Mouse (Mus musculus) intestine, embryonic 14.5 days (tissue): ENCODE data around the gene Olfr1347. TPM values are rescaled to one million over a fixed set of nuclear protein-coding genes. Genes with fewer than 3 reads are reported as not detected.
"Not testable (repeated sequence)": the region's sequence is repeated elsewhere in the genome, so short reads cannot be mapped to it uniquely, and the experiment has no call there.

Experiments
- ATAC-seq: fragments of 200-750 bp; cut with Nextera tagmentation; replicated peaks from 2 replicates; pipeline ENCODE4 v1.8.0; 2017; ENCODE audit warnings: low read depth, moderate number of reproducible peaks, moderate TSS enrichment, moderate library complexity; ENCODE audit not compliant: low FRiP score, low TSS enrichment
- DNase-seq: peaks from one replicate; pipeline ENCODE4 v3.0.0-alpha.2; 2018; ENCODE audit warnings: low spot score
- H3K27ac ChIP-seq: fragments of 300-500 bp; sonication (generic); 2 replicates; pipeline ENCODE4 v1.5.1; 2014; ENCODE audit warnings: low read depth, mild to moderate bottlenecking, control low read depth
- H3K27me3 ChIP-seq: fragments of 300-500 bp; sonication (generic); replicated peaks from 2 replicates; pipeline ENCODE4 v1.6.1; 2014; ENCODE audit warnings: low read length, control low read depth; ENCODE audit not compliant: control insufficient read depth, insufficient read depth
- H3K36me3 ChIP-seq: fragments of 300-500 bp; sonication (generic); 2 replicates; pipeline ENCODE4 v1.6.1; 2014; ENCODE audit warnings: low read length, control low read depth; ENCODE audit not compliant: control insufficient read depth, insufficient read depth
- H3K4me1 ChIP-seq: fragments of 300-500 bp; sonication (generic); replicated peaks from 2 replicates; pipeline ENCODE4 v1.6.1; 2014; ENCODE audit warnings: low read length, control low read depth, mixed read lengths; ENCODE audit not compliant: control insufficient read depth, insufficient read depth
- H3K4me2 ChIP-seq: fragments of 300-500 bp; sonication (generic); 2 replicates; pipeline ENCODE4 v1.6.1; 2014; ENCODE audit warnings: low read length
- H3K4me3 ChIP-seq: fragments of 300-500 bp; sonication (generic); 2 replicates; pipeline ENCODE4 v1.5.1; 2014; ENCODE audit warnings: low read depth, low read length, control low read depth, mixed read lengths
- H3K9ac ChIP-seq: fragments of 300-500 bp; sonication (generic); 2 replicates; pipeline ENCODE4 v1.6.1; 2014; ENCODE audit warnings: mild to moderate bottlenecking, low read length
- H3K9me3 ChIP-seq: fragments of 300-500 bp; sonication (generic); 2 replicates; pipeline ENCODE4 v1.6.1; 2016; ENCODE audit warnings: low read length, control low read depth; ENCODE audit not compliant: control insufficient read depth
- WGBS: fragments of 180-500 bp; shearing (Covaris S2); extraction: QIAGEN DNeasy Blood & Tissue Kit; methylation state at CpG from one replicate; pipeline ENCODE4 v1.1.7; 2014; 5-methylcytosine and 5-hydroxymethylcytosine counted together
- polyA plus RNA-seq: library from polyadenylated mRNA; unstranded; fragments of >200 nt; fragmentation: Nextera tagmentation; extraction: Ambion mirVana; gene quantifications from 2 replicates; pipeline ENCODE4 v1.2.1, GENCODE M21; 2014

The Olfr1347 gene
- polyA plus RNA-seq: not detected in 2 replicates

DNA sequence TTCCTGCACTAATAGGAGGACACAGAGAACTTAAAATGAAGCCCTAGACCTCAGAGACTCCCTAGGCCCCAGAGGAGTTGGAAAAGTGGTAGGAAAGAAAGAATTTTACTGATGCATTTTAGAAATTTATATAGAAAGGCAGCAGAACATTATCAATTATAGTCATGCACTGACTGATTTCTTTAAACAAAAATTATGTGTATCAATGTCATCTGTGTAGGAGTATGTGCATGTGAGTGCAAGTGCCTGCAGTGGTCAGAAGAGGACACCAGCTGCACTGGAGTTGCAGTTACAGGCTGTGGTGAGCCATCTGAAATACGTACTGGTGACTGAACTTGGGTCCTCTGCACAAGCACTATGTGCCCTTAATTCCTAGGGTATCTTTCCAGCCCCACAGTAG lies at the start of gene Olfr1347:
Olfr1347 (minus strand) TSS at position 101 of the 400 bp plus-strand sequence.
- H3K4me3 ChIP-seq: no peak within 1 kb of the TSS
- H3K27ac ChIP-seq: no peak within 1 kb of the TSS
- H3K4me1 ChIP-seq: no peaks in the 10 kb centered on the region
- no peaks in the 10 kb centered on the region for H3K27me3 ChIP-seq
- WGBS: 63% methylated on average over 1 of the region's 1 CpGs
- DNase-seq (no peak), ATAC-seq (no peak)
- no peaks in the 10 kb centered on the region for H3K36me3 ChIP-seq
- no peak within 1 kb of the TSS for H3K9ac ChIP-seq
- H3K9me3 ChIP-seq: no peaks in the 10 kb centered on the region
- H3K4me2 ChIP-seq: no peak within 1 kb of the TSS

DNA sequence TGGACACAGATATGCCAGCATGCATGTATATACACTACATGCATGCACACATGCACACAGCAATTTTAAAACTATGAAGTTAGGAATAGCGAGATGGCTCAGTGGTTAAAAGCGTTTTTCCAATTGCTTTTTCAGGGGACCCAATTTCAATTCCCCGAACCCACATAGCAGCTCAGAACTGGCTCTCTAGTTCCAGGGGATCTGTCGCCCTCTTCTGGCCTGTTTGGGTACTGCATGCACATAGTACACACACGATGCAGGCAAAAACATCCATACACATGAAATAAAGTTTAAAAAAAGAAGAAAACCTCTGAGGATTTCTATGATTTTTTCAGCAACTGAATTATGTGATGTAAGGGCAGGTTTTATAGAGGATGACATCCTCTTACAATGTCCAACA lies 26.6 kb upstream of the Olfr1347 start:
- WGBS: 69% methylated on average over 5 of the region's 5 CpGs
- DNase-seq: no peak
- Histone ChIP-seq H3K27ac (no peak overlapping the region), H3K27me3 (no peaks in the 10 kb centered on the region), H3K36me3 (no peaks in the 10 kb centered on the region), H3K9me3 (no peaks in the 10 kb centered on the region), H3K4me3 (no peak overlapping the region), H3K4me2 (no peak overlapping the region), H3K4me1 (no peaks in the 10 kb centered on the region), H3K9ac (no peak overlapping the region)
- no peak for ATAC-seq

DNA sequence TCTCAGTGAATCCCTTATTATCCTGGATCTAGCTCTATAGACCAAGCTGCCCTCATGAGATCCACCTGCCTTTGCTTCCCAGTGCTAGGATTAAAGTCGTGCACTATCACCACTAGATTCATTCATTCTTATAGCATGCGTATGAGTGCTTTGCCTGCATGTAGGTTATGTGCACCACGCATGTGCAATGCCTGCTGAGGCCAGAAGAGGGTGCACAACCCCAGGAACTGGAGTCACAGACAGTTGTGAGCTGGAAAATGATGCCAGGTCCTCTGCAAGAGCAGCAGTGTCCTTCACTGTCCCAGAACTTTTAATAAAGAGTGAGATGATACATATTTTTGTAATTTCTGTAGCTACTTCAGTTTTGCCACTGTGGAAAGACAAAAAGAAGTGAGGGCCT lies 25.4 kb upstream of the Olfr1347 start:
- no peak overlapping the region for H3K4me2 ChIP-seq
- ATAC-seq: no peak
- 52% methylated on average over 3 of the region's 3 CpGs for WGBS

DNA sequence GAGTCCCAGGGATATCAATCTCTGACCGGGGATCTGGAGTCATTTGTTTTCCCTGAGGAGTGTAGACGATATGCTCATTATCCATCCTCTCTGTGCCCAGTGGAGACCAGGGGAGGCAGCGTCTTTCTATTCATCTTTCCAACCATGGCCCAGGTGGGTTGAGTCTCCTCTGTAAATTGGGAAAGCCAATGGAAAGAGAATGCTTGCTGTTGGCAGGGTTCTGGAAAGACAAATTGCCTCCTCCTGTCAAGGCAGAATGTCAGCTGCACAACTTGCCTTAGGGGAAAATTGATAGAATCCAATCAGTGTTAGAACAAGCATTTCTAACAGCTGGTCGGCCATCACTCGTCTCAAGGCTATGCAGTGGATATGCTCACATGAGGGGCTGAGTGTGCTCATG lies 23.3 kb upstream of the Olfr1347 start, which contains the start of gene Olfr1349:
Olfr1349 (minus strand) TSS at position 101 of the 400 bp plus-strand sequence.
- no peaks in the 10 kb centered on the region for H3K9me3 ChIP-seq
- H3K27ac ChIP-seq: no peak within 1 kb of the TSS
- H3K27me3 ChIP-seq: no peaks in the 10 kb centered on the region
- H3K9ac ChIP-seq: no peak within 1 kb of the TSS
- ATAC-seq (no peak), DNase-seq (no peak)
- H3K4me2 ChIP-seq: no peak within 1 kb of the TSS
- H3K4me1 ChIP-seq: no peaks in the 10 kb centered on the region
- WGBS: 82% methylated on average over 5 of the region's 5 CpGs
- no peaks in the 10 kb centered on the region for H3K36me3 ChIP-seq
- H3K4me3 ChIP-seq: no peak within 1 kb of the TSS

More for the DNA sequence above, 25.4 kb upstream of the Olfr1347 start:
- Histone ChIP-seq H3K9me3 (no peaks in the 10 kb centered on the region), H3K4me3 (no peak overlapping the region), H3K36me3 (no peaks in the 10 kb centered on the region), H3K9ac (no peak overlapping the region), H3K27me3 (no peaks in the 10 kb centered on the region), H3K27ac (no peak overlapping the region), H3K4me1 (no peaks in the 10 kb centered on the region)
- no peak for DNase-seq

DNA sequence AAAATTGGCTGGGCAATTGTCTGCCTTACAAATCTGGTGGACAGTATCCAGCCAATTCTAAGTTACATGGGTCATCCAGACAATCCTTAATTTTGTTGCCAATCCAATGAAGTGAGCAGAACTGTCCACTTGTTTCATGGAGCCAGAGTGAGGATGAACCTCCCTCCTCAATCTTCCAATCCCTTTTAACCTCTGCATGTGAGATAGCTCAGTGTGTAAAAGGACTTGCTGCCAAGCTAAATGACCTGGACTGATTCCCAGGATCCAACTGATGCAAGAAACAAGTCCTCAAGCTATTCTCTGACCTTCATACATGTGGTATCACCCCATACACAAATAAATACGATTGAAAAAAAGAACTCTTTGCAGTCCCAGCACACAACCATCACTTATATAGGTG lies 22.1 kb upstream of the Olfr1347 start:
- Histone ChIP-seq H3K9ac (no peak overlapping the region), H3K27me3 (no peaks in the 10 kb centered on the region), H3K4me2 (no peak overlapping the region), H3K27ac (no peak overlapping the region), H3K36me3 (no peaks in the 10 kb centered on the region), H3K4me1 (no peaks in the 10 kb centered on the region), H3K4me3 (no peak overlapping the region), H3K9me3 (no peaks in the 10 kb centered on the region)
- no peak for ATAC-seq
- DNase-seq: no peak
- 26% methylated on average over 1 of the region's 1 CpGs for WGBS

DNA sequence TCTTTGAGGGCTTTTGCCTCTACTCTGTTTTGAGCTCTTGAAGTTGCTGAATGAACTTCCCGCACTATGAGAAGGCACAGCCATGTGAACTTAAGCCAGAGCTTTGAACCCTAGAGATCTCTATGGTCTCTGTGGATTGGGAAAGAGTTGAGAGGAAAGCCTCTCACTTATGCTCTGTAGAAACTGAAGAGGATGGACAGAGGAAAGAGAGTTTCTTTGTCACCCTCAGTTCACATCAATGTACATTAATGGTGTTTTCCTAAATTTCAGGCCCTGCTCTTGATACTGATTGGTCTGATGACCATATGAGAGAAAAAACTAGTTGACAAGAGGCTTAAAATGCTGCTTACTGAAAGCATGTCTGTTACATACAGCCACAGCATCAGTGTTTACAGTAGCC lies 9.1 kb upstream of the Olfr1347 start, which contains the start of gene Olfr1348:
Olfr1348 (minus strand) TSS at position 101 of the 400 bp plus-strand sequence.
- Histone ChIP-seq H3K4me2 (no peak within 1 kb of the TSS), H3K9me3 (no peaks in the 10 kb centered on the region), H3K9ac (no peak within 1 kb of the TSS), H3K4me3 (no peak within 1 kb of the TSS), H3K36me3 (no peaks in the 10 kb centered on the region), H3K27ac (no peak within 1 kb of the TSS), H3K4me1 (no peaks in the 10 kb centered on the region), H3K27me3 (no peaks in the 10 kb centered on the region)
- ATAC-seq (no peak), DNase-seq (no peak)
- 78% methylated on average over 1 of the region's 1 CpGs for WGBS

DNA sequence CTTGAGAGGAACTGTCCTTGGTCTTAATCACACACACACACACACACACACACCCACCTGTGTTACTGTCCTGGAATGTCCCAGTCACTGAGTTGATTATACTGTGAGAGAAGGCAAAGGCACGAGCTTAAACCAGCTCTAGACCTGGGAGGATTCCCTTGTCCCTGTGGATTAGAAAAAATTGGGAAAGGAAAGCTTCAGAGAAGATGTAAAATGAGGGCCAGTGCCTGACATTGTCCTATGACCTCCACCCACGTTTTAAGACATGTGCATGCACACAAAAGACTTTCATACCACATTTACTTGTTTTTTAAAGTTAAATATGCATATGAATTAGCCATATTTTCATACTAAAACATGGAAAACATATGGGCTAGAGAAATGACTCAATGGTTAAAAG lies 12.7 kb downstream of the Olfr1347 start, which contains the start of gene Olfr5:
Olfr5 (minus strand) TSS at position 101 of the 400 bp plus-strand sequence.
- Histone ChIP-seq H3K27me3 (no peaks in the 10 kb centered on the region), H3K4me3 (no peak within 1 kb of the TSS), H3K4me1 (no peaks in the 10 kb centered on the region), H3K27ac (no peak within 1 kb of the TSS), H3K36me3 (no peaks in the 10 kb centered on the region), H3K9ac (no peak within 1 kb of the TSS), H3K9me3 (no peaks in the 10 kb centered on the region), H3K4me2 (no peak within 1 kb of the TSS)
- WGBS: 28% methylated on average over 2 of the region's 2 CpGs
- DNase-seq (no peak), ATAC-seq (no peak)

DNA sequence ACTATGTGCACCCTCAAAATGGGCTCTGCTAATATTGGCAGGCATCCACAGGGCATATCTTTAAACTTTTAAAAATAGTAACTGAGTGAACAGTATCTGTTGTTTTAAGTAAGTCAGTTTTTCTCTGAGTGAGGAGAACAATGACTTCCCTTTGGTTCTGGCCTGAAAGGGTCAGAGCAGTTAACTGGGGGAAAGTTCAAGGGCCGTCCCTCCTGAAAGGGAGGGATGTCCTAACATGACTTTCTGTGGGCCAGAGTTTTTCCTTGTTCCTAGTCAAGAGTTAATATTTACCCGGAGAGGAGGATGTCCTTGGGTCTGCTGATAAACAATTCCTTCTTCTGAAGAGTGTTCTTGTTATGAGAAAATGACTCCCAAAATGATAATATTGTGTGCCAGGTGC lies 21.9 kb downstream of the Olfr1347 start:
- 65% methylated on average over 2 of the region's 2 CpGs for WGBS
- ATAC-seq, H3K4me3 ChIP-seq, H3K4me1 ChIP-seq, H3K27me3 ChIP-seq, H3K27ac ChIP-seq, H3K36me3 ChIP-seq, DNase-seq, H3K4me2 ChIP-seq, H3K9me3 ChIP-seq, H3K9ac ChIP-seq: not testable (repeated sequence)

DNA sequence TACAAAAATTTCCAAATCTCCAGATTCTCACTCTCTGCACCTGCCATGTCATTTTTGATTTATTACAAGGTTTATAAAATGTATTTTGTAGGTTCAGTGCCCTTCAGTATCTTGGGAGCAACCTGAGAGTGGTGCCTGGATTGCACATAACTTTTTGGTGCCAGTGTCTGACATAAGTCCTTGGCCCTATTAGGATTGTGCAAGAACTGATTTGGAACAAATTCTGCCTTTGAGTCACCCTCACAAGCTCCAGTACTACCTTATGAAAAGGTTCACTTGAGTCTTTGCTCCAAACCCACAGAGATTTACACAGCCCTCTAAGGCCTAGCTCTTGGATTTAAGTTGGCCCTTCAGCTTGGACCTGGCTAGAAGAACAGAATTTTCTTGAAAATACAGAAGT lies 32.6 kb downstream of the Olfr1347 start, which contains the start of gene Olfr1346:
Olfr1346 (plus strand) TSS at position 151 of the 400 bp plus-strand sequence.
- Histone ChIP-seq H3K4me3 (no peak within 1 kb of the TSS), H3K4me2 (no peak within 1 kb of the TSS)
- no peak for ATAC-seq

More for the DNA sequence above, 32.6 kb downstream of the Olfr1347 start, which contains the start of gene Olfr1346:
- H3K36me3 ChIP-seq: no peaks in the 10 kb centered on the region
- no peak for DNase-seq
- no peaks in the 10 kb centered on the region for H3K9me3 ChIP-seq
- H3K27ac ChIP-seq: no peak within 1 kb of the TSS
- H3K27me3 ChIP-seq: no peaks in the 10 kb centered on the region
- H3K4me1 ChIP-seq: no peaks in the 10 kb centered on the region
- no peak within 1 kb of the TSS for H3K9ac ChIP-seq
